Mouse (Mus musculus) ES-Bruce4 (cell line): ENCODE results near the gene Hba-a1.

ENCODE experiments used
- CTCF ChIP-seq: IDR thresholded peaks from one replicate; pipeline ENCODE4 v1.8.1; 2011; ENCODE audit warnings: low read depth, low read length
- POLR2A ChIP-seq: IDR thresholded peaks from one replicate; pipeline ENCODE4 v1.8.1; 2011; ENCODE audit warnings: low read length; ENCODE audit not compliant: insufficient read depth

DNA sequence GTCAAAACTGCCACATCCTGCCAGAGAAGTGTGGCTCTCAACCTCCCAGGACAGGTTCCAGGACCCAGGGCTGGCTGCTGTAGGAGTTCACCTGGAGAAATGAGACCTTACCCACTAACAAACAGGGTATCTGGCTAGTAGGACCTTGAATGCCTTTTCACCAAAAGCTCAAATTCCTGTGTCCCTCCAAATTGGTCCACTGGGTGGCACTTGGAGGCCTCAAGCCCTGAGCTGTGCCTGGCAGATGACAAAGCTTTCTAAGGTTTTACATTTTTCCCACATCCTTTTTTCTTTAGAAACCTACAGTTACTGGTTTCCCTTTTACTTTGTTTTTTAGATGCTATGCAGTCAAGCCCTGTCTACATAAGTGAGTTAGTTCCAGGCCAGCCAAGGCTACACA lies 36.2 kb upstream of the Hba-a1 start:
- TF ChIP-seq CTCF (no peak), POLR2A (no peak)
